Mouse (Mus musculus) hindbrain, embryonic 11.5 days (tissue): ENCODE data around the gene Creb3l4. TPM values are rescaled to one million over a fixed set of nuclear protein-coding genes. Genes with fewer than 3 reads are reported as not detected.

Experiments
- ATAC-seq: fragments of 200-750 bp; cut with Nextera tagmentation; 2 replicates; pipeline ENCODE4 v1.8.0; 2017; ENCODE audit warnings: mild to moderate bottlenecking, moderate TSS enrichment, moderate library complexity; ENCODE audit not compliant: low FRiP score
- DNase-seq: peaks from one replicate; pipeline ENCODE4 v3.0.0-alpha.2; 2015; ENCODE audit warnings: low spot score
- H3K27ac ChIP-seq: fragments of 300-500 bp; sonication (generic); 2 replicates; pipeline ENCODE4 v1.5.1; 2014; ENCODE audit warnings: mild to moderate bottlenecking, low read depth, low read length
- H3K27me3 ChIP-seq: fragments of 300-500 bp; sonication (generic); 2 replicates; pipeline ENCODE4 v1.6.1; 2014; ENCODE audit warnings: mild to moderate bottlenecking, low read length, moderate library complexity, mixed read lengths; ENCODE audit not compliant: control insufficient read depth, insufficient read depth
- H3K36me3 ChIP-seq: fragments of 300-500 bp; sonication (generic); 2 replicates; pipeline ENCODE4 v1.6.1; 2014; ENCODE audit warnings: mild to moderate bottlenecking, low read length, moderate library complexity, mixed read lengths; ENCODE audit not compliant: control insufficient read depth, insufficient read depth
- H3K4me1 ChIP-seq: fragments of 300-500 bp; sonication (generic); replicated peaks from 2 replicates; pipeline ENCODE4 v1.6.1; 2014; ENCODE audit warnings: low read length, mixed read lengths; ENCODE audit not compliant: control insufficient read depth, insufficient read depth
- H3K4me2 ChIP-seq: fragments of 300-500 bp; sonication (generic); replicated peaks from 2 replicates; pipeline ENCODE4 v1.6.1; 2014; ENCODE audit warnings: mild to moderate bottlenecking, low read depth, low read length
- H3K4me3 ChIP-seq: fragments of 300-500 bp; sonication (generic); 2 replicates; pipeline ENCODE4 v1.5.1; 2014; ENCODE audit warnings: low read depth, low read length
- H3K9ac ChIP-seq: fragments of 300-500 bp; sonication (generic); 2 replicates; pipeline ENCODE4 v1.6.1; 2014; ENCODE audit warnings: low read depth, low read length
- H3K9me3 ChIP-seq: fragments of 300-500 bp; sonication (generic); 2 replicates; pipeline ENCODE4 v1.6.1; 2016; ENCODE audit warnings: low read length; ENCODE audit not compliant: control insufficient read depth
- whole genome bisulfite sequencing: fragments of 180-500 bp; shearing (Covaris S2); extraction: QIAGEN DNeasy Blood & Tissue Kit; methylation state at CpG from one replicate; pipeline ENCODE4 v1.1.7; 2014; 5-methylcytosine and 5-hydroxymethylcytosine counted together
- polyA plus RNA-seq: library from polyadenylated mRNA; unstranded; fragments of >200 nt; fragmentation: Nextera tagmentation; extraction: Ambion mirVana; gene quantifications from 2 replicates; pipeline ENCODE4 v1.2.1, GENCODE M21; 2014

Creb3l4 gene
- polyA plus RNA-seq, 1 experiment from 2014 or later = 4.9 TPM

GRCm38 (mm10) chr3:90279216-90279615, 35.9 kb upstream of the Creb3l4 start:
- Histone ChIP-seq H3K9me3 (no peaks in the 10 kb centered on the region), H3K4me3 (no peak overlapping the region), H3K4me1 (no peaks in the 10 kb centered on the region), H3K4me2 (no peak overlapping the region), H3K27ac (no peak overlapping the region), H3K27me3 (no peaks in the 10 kb centered on the region), H3K36me3 (0 out of 2 replicates have a peak, but pooled peaks cover 2% of the 10 kb centered on the region), H3K9ac (no peak overlapping the region)
- no peak for ATAC-seq
- no peak for DNase-seq
- 91% methylated on average over 9 of the region's 9 CpGs for WGBS

- 0 out of 2 replicates have a peak, but pooled peaks cover 2% of the 10 kb centered on the region for H3K36me3 ChIP-seq
Measured at GRCm38 (mm10) chr3:90278211-90278610, 34.9 kb upstream of the Creb3l4 start.

GRCm38 (mm10) chr3:90277793-90278192, 34.5 kb upstream of the Creb3l4 start:
- no peak for ATAC-seq
- Histone ChIP-seq H3K36me3 (0 out of 2 replicates have a peak, but pooled peaks cover 2% of the 10 kb centered on the region), H3K27me3 (no peaks in the 10 kb centered on the region), H3K9ac (no peak overlapping the region), H3K4me1 (no peaks in the 10 kb centered on the region), H3K4me2 (no peak overlapping the region), H3K4me3 (no peak overlapping the region), H3K27ac (no peak overlapping the region), H3K9me3 (no peaks in the 10 kb centered on the region)
- 90% methylated on average over 9 of the region's 9 CpGs for WGBS
- DNase-seq = no peak

More at GRCm38 (mm10) chr3:90278211-90278610, 34.9 kb upstream of the Creb3l4 start:
- DNase-seq (no peak), ATAC-seq (no peak)
- WGBS = 97% methylated on average over 10 of the region's 10 CpGs
- Histone ChIP-seq H3K9ac (no peak overlapping the region), H3K4me2 (no peak overlapping the region), H3K9me3 (no peaks in the 10 kb centered on the region), H3K4me3 (no peak overlapping the region), H3K4me1 (no peaks in the 10 kb centered on the region), H3K27me3 (no peaks in the 10 kb centered on the region), H3K27ac (no peak overlapping the region)

GRCm38 (mm10) chr3:90276858-90277257, 33.5 kb upstream of the Creb3l4 start:
- Histone ChIP-seq H3K9ac (no peak overlapping the region), H3K27me3 (no peaks in the 10 kb centered on the region), H3K4me1 (no peaks in the 10 kb centered on the region), H3K4me3 (no peak overlapping the region), H3K36me3 (0 out of 2 replicates have a peak, but pooled peaks cover 2% of the 10 kb centered on the region), H3K27ac (no peak overlapping the region), H3K4me2 (no peak overlapping the region), H3K9me3 (no peaks in the 10 kb centered on the region)
- DNase-seq (no peak), ATAC-seq (no peak)
- 37% methylated on average over 16 of the region's 16 CpGs for WGBS

- Histone ChIP-seq H3K4me1 (no peaks in the 10 kb centered on the region), H3K9me3 (no peaks in the 10 kb centered on the region), H3K27ac (no peak overlapping the region), H3K36me3 (0 out of 2 replicates have a peak, but pooled peaks cover 2% of the 10 kb centered on the region), H3K4me3 (no peak overlapping the region), H3K9ac (no peak overlapping the region), H3K27me3 (no peaks in the 10 kb centered on the region), H3K4me2 (no peak overlapping the region)
- ATAC-seq (no peak), DNase-seq (no peak)
- 95% methylated on average over 11 of the region's 11 CpGs for WGBS
Measured at GRCm38 (mm10) chr3:90275286-90275685, 32.0 kb upstream of the Creb3l4 start.

GRCm38 (mm10) chr3:90273855-90274254, 30.5 kb upstream of the Creb3l4 start:
- Histone ChIP-seq H3K4me1 (no peaks in the 10 kb centered on the region), H3K9me3 (no peaks in the 10 kb centered on the region), H3K4me3 (no peak overlapping the region), H3K27me3 (no peaks in the 10 kb centered on the region), H3K4me2 (no peak overlapping the region), H3K27ac (no peak overlapping the region), H3K36me3 (no peaks in the 10 kb centered on the region), H3K9ac (no peak overlapping the region)
- ATAC-seq (no peak), DNase-seq (no peak)
- WGBS = 93% methylated on average over 22 of the region's 22 CpGs

- no peak overlapping the region for H3K9ac ChIP-seq
- no peak overlapping the region for H3K4me2 ChIP-seq
- no peak for ATAC-seq
- WGBS = 71% methylated on average over 9 of the region's 9 CpGs
- H3K4me3 ChIP-seq = no peak overlapping the region
- no peak for DNase-seq
- H3K27ac ChIP-seq = no peak overlapping the region
- no peaks in the 10 kb centered on the region for H3K27me3 ChIP-seq
- H3K4me1 ChIP-seq = no peaks in the 10 kb centered on the region
- no peaks in the 10 kb centered on the region for H3K9me3 ChIP-seq
- no peaks in the 10 kb centered on the region for H3K36me3 ChIP-seq
Measured at GRCm38 (mm10) chr3:90272170-90272569, 28.9 kb upstream of the Creb3l4 start.

GRCm38 (mm10) chr3:90270784-90271183, 27.5 kb upstream of the Creb3l4 start:
- Histone ChIP-seq H3K27me3 (no peaks in the 10 kb centered on the region), H3K9me3 (no peaks in the 10 kb centered on the region), H3K36me3 (no peaks in the 10 kb centered on the region), H3K9ac (no peak overlapping the region), H3K27ac (no peak overlapping the region), H3K4me1 (no peaks in the 10 kb centered on the region), H3K4me2 (no peak overlapping the region), H3K4me3 (no peak overlapping the region)
- no peak for ATAC-seq
- no peak for DNase-seq
- 98% methylated on average over 8 of the region's 8 CpGs for WGBS

GRCm38 (mm10) chr3:90268971-90269370, 25.7 kb upstream of the Creb3l4 start:
- H3K36me3 ChIP-seq = no peaks in the 10 kb centered on the region
- H3K4me1 ChIP-seq = 0 out of 2 replicates have a peak, but pooled peaks cover 3% of the 10 kb centered on the region
- no peak overlapping the region for H3K4me3 ChIP-seq
- no peak overlapping the region for H3K27ac ChIP-seq
- H3K4me2 ChIP-seq = no peak overlapping the region
- H3K27me3 ChIP-seq = no peaks in the 10 kb centered on the region
- 91% methylated on average over 16 of the region's 16 CpGs for WGBS
- H3K9me3 ChIP-seq = no peaks in the 10 kb centered on the region
- no peak for DNase-seq
- no peak for ATAC-seq
- H3K9ac ChIP-seq = no peak overlapping the region
